Mouse (Mus musculus) bone marrow macrophage, adult 2 months (primary cell): ENCODE measurements around the gene Proser3.

Experiments used
- CTCF ChIP-seq: IDR thresholded peaks from 2 replicates; pipeline ENCODE4 v1.5.1; 2012; ENCODE audit warnings: low read depth, mild to moderate bottlenecking, low read length, moderate library complexity
- POLR2A ChIP-seq: IDR thresholded peaks from 2 replicates; pipeline ENCODE4 v1.6.1; 2012; ENCODE audit warnings: mild to moderate bottlenecking, low read depth, low read length, borderline replicate concordance

- TF ChIP-seq CTCF (no peak), POLR2A (no peak)
These were observed 36.0 kb upstream of the Proser3 start for GRCm38 (mm10) chr7:30587842-30588667.
